Mouse (Mus musculus): ENCODE data around the gene Cebpa.
A peak's percentile ranks its signal among the peaks of the same experiment; 100 is the strongest.

Cebpa gene

DNA sequence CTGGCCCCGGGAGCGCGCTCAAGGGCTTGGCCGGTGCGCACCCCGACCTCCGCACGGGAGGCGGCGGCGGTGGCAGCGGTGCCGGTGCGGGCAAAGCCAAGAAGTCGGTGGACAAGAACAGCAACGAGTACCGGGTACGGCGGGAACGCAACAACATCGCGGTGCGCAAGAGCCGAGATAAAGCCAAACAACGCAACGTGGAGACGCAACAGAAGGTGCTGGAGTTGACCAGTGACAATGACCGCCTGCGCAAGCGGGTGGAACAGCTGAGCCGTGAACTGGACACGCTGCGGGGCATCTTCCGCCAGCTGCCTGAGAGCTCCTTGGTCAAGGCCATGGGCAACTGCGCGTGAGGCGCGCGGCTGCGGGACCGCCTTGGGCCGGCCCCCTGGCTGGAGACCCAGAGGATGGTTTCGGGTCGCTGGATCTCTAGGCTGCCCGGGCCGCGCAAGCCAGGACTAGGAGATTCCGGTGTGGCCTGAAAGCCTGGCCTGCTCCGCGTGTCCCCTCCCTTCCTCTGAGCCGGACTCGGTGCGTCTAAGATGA is 1.1 kb downstream of the Cebpa start:
- DNase-seq (ENCODE audit: low read depth), result no peak

- DNase-seq (ENCODE audit: low read depth), result no peak
Observed at GRCm38 (mm10) chr7:35121150-35121549, 2.1 kb downstream of the Cebpa start.

- DNase-seq (ENCODE audit: low read depth), result no peak
Observed at GRCm38 (mm10) chr7:35122401-35123320, 3.6 kb downstream of the Cebpa start.

- no peak for DNase-seq (ENCODE audit: low read depth)
Observed at GRCm38 (mm10) chr7:35123431-35123953, 4.4 kb downstream of the Cebpa start.

GRCm38 (mm10) chr7:35124216-35124615 is 5.1 kb downstream of the Cebpa start:
- DNase-seq (ENCODE audit: low read depth), result no peak

DNA sequence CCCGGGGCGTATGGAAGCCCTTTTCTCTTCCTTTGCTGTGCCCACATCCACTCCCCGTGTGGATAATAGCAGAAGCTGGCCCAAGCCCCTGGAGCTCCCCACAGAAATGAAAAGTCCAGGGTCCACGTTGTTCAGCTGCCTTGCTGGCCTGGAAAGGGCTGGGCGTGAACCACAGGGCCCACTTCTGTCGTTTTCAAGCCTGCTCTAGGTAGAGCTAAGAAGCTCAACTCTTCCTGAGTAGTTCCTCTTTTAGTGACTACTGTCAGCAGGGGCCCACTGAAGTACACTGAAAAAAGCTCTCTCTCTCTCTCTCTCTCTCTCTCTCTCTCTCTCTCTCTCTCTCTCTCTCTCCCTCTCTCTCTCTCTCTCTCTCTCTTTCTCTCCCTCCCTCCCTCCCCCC is 5.7 kb downstream of the Cebpa start:
- DNase-seq (ENCODE audit: low read depth), result no peak

GRCm38 (mm10) chr7:35125971-35126370 is 6.9 kb downstream of the Cebpa start:
- DNase-seq (ENCODE audit: low read depth), result no peak

DNA sequence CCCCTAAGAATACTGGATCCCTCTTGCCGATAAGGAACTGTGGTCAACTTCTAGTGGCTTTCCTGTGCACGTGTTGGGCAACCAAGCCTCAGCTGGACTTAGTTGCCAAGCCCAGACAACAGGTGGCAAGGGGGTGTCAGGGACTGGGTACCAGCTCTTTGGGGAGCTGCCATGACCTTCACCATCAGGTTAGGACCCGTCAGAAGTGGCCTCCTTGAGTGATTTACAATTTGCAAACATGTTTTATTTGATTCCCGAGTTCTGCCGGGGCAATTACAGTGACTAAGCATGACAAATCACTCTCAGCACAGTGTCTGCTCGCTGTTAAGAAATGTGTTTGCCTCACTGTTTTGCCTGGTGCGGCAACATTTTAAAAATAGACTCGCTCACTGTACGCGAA is 7.9 kb downstream of the Cebpa start:
- DNase-seq (ENCODE audit: low read depth), result no peak

GRCm38 (mm10) chr7:35127721-35128120 is 8.6 kb downstream of the Cebpa start:
- peak; percentile 48 for DNase-seq (ENCODE audit: low read depth)

- no peak for DNase-seq (ENCODE audit: low read depth)
Observed at GRCm38 (mm10) chr7:35128677-35129567, 9.8 kb downstream of the Cebpa start.

DNA sequence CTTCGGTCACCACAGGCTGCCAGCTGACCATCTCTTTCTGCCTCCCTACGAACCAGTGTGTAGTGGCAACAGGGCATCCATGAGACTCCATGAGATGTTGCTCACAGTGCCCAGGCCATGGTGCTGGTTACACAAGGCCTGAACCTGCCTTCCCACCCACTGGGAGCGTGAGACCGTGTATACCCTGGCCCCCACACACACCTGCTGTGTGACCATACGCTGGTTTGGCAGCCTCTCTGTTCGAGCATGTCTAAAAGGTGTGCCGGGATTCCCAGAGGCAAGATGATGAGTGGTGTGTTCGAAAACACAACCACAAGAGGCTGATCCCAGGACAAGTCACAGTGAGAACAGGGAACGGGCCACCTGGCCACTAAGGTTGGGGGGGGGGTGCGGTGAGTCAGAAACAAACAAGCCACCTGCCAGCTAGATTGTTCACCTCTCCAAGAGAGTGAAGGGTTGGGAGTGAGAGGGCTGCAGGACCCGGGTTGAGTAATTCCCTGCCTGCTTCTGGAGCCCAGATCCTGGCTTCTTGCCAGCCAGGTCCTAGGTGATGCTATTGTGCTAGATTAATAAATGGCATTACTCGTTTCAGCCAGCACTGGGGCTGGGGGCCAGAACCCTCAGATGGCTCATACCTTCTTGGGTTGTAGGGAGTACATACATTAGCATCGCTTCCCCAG is 11.1 kb downstream of the Cebpa start:
- no peak for DNase-seq (ENCODE audit: low read depth)

GRCm38 (mm10) chr7:35130888-35131287 is 11.8 kb downstream of the Cebpa start:
- no peak for DNase-seq (ENCODE audit: low read depth)

DNA sequence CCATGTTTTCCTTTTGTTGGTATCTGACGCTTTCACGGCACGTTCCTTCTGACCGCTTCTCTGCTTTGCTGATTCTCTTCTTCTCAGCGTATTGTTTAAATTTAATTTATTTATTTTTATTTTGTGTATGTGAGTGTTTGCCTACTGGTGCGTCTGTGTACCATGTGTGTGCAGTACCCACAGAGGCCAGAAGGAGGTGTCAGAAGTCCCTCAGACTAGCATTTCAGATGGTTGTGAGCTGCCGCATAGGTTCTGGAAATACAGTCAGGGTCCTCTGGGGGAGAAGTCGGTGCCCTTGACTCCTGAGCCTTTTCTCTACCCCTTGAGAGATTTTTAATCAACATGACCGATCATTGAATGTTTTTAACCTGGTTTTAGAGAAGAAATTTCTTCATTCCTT is 12.5 kb downstream of the Cebpa start:
- DNase-seq (ENCODE audit: low read depth), result no peak

DNA sequence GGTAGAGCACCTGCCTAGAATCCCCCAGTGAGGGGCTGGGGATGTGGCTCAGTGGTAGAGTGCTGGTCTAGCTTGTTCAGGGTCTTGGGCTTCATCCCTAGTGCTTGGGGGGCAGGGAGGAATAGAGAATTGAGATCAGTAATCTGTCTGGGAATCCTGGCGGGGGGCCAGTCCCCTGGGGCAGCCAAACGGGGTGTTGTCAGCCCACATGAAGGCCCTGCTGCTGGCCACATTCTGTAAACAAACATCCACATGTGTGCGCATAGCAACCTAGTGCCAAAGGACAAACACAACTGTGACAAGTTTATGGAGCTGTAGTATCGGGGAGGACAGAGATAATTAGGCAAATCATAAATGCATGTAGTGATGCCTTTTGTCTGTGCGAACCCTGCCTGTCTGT is 15.5 kb downstream of the Cebpa start:
- DNase-seq (ENCODE audit: low read depth), result no peak

DNA sequence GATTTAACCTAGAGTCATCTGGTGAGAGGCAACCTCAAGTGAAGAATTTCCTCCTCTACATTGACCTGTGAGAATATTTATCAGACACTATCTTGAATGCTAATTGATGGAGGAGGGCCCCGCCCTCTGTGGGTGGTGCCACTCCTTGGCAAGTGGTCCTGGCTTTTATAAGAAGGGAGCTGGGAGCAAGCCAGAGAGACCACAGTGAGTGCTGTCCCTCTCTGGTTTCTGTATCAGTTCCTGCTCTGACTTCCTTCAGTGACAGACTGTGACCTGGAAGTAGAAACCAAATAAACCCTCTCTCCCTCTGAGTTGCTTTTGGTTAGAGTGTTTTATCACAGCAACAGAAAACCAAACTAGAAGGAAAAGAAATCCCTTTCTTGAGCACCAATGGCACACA is 18.4 kb downstream of the Cebpa start:
- no peak for DNase-seq (ENCODE audit: low read depth)

- no peak for DNase-seq (ENCODE audit: low read depth)
Observed at GRCm38 (mm10) chr7:35138481-35138880, 19.4 kb downstream of the Cebpa start.

- peak; percentile 61 for DNase-seq (ENCODE audit: low read depth)
Observed at GRCm38 (mm10) chr7:35139880-35140279, 20.8 kb downstream of the Cebpa start.

GRCm38 (mm10) chr7:35141519-35141918 is 22.4 kb downstream of the Cebpa start:
- no peak for DNase-seq (ENCODE audit: low read depth)

DNA sequence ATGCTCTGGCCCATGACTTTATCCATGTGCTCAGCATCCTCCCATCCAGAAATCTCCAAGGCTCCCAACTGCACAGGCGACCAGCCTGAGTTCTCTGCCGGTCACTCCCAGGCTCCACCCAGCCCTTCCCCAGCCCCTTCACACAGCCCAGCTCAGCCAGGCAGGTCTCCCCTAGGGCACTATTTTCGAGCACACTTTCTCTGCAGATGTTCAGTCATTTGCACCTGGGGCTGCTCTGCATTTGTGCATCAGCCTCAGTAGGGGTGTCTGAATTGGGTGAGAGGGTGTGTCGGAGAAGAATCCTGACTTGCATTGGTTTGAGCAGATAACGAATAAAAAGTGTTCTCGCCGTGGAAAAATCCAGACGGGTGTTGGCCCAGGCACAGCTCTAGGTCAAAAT is 23.4 kb downstream of the Cebpa start:
- no peak for DNase-seq (ENCODE audit: low read depth)

- no peak for DNase-seq (ENCODE audit: low read depth)
Observed at GRCm38 (mm10) chr7:35143864-35144618, 24.9 kb downstream of the Cebpa start.

GRCm38 (mm10) chr7:35145068-35145467 is 26.0 kb downstream of the Cebpa start:
- DNase-seq (ENCODE audit: low read depth), result no peak

Measured in induced T-regulatory cell, adult 2 months (primary cell).